Mouse (Mus musculus): ENCODE results near the gene Dcps.

Gene Dcps

DNA sequence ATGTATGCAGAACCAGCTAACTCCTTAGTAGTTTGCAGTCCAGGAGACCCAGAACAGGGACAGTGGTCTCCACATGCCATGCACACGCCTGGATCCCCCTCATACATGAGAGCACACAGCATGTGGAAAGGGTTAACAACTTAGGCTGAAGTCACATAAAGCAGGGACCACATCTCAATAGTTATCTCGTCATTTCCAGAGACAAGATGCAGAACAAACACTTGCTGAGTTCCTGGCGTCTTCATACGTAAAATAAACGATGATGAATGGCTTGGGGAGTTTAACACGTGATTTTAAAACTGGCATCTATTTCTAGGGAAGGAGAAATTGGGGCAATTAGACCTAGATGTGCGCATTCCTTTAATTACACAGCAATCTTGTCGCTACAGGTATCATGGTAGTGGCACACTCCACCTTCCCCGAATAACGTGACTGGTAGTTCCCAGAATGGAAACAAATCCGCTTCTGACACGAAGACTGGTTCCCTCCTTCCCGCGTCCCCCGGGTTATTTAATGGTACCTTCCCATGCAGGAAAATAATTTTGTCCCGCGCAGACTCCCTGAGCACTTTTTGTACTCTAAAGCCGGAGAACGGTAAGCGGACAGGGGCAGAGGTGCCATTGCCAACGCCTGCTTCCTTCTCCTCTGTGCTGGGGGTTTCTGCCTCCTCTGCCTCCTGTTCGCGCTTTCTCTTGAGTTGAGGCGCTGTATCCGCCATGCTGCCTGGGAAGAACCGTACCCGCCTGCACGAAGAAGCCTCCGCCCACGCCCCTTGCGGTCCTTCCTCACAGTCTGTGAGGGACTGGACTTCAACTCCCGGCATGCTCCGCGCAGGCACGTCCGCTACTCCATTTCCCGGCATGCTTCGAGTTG, at the start of gene Dcps:
Gene Dcps, minus strand, starts transcription at position 811 of the 873 bp plus-strand sequence.
- DNase-seq, result peak; percentile 94 to 95

DNA sequence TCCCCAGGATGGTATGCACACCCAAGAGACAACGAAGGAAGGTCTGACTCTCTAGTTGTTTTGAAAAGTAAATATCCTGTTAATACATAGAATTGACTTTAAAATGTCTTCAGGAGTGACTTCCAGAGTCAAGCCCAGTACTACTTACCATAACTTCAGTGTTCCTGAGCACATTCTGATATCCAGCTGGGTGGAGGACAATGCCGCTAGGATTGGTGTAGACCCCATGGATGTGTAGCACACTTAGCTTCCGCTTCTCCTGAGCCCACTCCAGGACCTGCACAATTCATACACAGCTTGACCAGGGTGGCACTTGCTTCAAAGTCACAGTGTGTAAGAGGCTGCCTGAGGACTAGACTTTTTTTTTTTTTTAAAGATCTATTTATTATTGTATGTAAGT, 47.6 kb upstream of the Dcps start:
- no peak for DNase-seq

- no peak for DNase-seq
Measured at GRCm38 (mm10) chr9:35217963-35218362, 42.1 kb upstream of the Dcps start.

- DNase-seq, result no peak
Measured at GRCm38 (mm10) chr9:35211573-35212511, 36.0 kb upstream of the Dcps start.

DNA sequence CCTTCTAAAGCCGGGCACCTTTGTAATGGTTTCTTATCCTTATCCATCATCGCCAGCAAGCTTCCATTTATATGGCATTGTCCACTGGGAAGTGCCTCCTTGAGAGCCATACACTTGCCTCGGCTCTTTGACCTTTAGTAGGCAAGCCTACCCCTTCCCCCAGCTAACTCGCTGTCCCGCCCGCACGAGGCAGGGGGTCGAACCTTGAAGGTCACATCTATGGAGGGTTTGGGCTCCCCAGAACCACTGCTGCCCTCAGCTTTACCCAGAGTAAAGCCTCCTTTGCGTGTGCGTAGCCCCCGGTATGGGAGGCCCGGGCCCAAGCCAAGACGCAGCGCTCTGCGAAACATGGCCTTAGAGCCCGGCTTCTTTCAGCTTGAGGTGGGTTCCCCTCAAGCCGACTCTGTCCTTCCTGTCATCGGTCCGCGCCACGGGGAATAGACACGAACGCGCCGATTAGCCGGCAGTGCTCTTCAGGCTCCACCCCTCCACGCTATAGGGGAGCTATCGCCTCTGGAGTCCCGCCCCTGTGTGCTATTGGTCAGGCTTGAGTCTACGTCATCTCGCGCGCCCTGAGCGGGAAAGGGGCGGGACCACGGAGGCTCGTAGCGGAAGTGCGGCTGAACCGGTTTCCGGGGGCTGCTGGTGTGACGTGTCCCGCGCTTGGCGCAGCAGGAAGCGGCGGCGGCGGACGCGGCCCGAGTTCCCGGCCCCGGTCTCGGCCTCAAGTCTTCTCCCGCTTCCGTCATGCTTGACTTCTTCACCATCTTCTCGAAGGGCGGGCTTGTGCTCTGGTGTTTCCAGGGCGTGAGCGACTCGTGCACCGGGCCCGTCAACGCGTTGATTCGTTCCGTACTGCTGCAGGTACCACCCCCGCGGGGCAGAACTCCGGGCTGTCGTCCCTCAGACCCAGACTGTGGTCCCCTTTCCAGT, 34.9 kb upstream of the Dcps start, which contains the start of gene Foxred1:
Gene Foxred1, minus strand, starts transcription at position 514 of the 933 bp plus-strand sequence.
- DNase-seq, result peak; percentile 99

GRCm38 (mm10) chr9:35204421-35204820, 28.6 kb upstream of the Dcps start:
- no peak for DNase-seq

DNA sequence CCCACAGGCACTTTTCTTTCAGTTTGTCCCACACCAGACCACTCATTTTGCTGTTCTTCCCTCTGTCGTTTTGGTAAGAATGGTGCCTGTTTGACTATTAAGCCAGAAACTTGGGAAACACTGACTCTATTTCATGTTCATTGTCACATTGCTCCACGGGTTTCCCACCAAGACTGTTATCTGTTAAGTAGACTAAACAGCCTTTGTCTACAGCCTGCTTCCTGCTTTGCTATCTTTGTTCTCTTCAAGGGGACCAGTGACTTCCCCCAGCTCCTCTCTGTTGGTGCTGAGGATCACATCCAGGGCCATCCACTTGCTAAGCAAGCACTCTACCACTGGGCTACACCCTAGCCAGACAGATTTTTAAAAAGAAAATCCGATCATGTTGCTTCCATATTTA, 27.7 kb upstream of the Dcps start:
- no peak for DNase-seq

- no peak for DNase-seq
Measured at GRCm38 (mm10) chr9:35200529-35201060, 24.7 kb upstream of the Dcps start.

DNA sequence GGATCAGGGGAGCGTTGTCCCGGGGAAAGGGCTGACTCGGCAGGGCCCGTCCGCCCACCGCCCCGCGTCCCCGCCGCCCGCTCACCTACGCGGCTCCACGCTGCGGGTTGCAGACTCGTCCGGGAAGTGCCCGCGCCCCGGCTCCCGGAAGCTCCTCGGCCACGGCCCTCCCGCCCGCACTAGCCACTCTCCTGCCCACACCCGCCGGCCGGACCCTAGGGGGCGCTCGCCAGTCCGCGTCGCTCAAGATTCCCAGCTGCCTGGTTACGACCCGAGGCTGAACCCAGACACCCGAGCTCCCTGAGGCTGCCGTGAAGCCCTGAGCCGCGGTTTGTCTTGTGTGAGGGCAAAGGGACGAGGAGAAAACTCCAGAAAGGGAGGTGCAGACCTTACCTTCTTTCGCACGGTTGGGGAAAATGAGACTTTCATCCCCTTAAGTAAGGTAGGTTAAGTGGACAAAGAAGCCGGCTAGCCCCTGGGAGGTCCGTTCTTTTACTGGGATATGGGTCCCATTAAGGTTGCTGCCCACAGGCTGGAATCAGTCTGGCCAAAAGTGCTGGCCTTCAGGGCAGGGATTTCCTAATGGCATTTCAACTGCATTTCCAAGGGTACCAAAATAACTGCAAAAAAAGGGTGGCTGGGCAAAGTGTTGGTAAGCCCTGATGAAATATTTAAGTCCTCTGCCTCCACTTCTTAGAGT, 24.1 kb upstream of the Dcps start, which contains the start of the genes Srpr and Tirap:
Gene Srpr, plus strand, starts transcription at position 404 of the 700 bp plus-strand sequence.
Gene Tirap, minus strand, starts transcription at position 520 of the 700 bp plus-strand sequence.
- peak; percentile 68 to 72 for DNase-seq

- no peak for DNase-seq
Measured at GRCm38 (mm10) chr9:35198945-35199771, 23.3 kb upstream of the Dcps start.

- DNase-seq, result no peak
Measured at GRCm38 (mm10) chr9:35198351-35198750, 22.5 kb upstream of the Dcps start.

DNA sequence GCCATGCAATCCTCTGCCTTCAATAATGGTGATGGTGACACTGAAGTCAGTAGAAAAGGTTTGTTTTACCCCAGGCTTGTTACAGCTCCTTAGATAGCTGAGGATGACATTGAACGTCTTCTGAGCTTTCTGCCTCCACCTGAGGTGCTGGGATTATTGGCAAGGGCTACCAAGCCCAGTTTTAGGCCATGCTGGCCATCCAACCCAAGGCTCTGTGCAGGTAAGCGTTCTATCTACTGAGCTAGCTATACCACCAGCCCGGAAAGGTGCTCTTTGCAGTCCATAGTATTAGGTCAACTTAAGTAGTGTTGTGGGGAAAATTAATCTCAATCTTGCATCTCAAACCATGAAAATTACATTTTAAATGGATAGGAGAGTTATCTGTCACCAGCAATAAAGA, 21.8 kb upstream of the Dcps start:
- no peak for DNase-seq

- no peak for DNase-seq
Measured at GRCm38 (mm10) chr9:35194048-35194447, 18.2 kb upstream of the Dcps start.

DNA sequence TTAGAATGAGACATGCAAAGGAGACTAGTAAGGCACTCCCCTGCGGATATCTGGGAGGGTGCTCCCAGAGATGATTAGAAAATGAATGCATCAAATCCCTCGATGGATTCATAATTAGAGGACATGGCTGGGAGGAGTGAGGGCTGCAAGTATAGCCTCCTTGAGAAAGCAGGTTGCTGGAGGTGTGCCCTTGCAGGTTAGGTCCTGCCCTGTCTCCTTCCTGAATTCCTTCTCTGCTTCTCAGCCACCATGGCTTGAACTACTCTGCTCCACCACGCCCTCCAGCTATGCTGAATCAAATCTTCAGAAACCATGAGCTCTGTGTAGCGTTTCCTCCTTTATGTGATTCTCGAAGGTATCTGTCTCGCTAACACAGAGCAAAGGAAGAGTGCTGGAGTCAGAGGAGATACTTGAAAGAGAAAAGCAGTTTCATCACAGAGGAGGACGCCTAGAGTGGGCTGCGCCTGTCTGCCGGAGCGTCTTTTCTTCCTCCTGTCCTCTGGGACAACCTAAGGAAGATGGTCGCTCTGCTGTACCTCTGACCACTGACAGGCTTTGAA, 17.2 kb upstream of the Dcps start:
- no peak for DNase-seq

DNA sequence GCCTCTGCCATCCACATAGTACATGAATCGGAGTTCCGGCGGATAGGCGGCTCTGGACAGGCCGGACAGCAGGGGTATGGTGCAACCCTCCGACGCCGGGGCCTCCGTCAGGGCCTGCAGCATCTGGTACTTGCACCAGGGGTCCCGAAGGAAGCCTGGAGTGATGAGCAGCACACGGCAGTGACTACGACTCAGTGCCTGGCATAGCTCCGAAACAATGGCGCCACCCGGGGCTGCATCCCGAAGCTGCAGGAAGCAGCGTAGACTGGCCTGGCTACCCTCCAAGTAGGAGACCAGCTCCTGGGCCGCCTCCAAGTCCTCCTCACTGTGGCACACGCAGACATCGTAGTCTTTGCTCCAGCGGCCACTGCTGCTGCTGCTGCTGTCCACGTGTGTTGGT, 12.8 kb upstream of the Dcps start:
- no peak for DNase-seq

- DNase-seq, result no peak
Measured at GRCm38 (mm10) chr9:35187351-35187903, 11.6 kb upstream of the Dcps start.

DNA sequence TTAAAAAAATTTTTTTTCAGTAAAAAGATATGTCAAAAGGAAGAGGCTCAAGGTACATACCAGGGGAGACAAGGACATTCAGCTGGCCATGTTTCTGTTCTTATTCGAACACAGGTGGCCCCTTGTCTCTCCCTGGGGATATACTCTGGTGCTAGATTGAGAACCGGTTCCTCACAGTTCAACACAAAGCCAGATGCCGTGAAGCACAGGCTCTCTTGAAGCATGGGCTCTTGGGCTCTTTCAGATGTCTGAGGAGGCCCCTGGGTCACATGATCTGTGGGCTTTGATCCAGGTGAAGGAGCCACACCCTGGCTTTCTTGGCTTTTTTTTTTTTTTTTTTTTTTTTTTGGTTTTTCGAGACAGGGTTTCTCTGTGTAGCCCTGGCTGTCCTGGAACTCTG, 10.6 kb upstream of the Dcps start:
- DNase-seq, result no peak

DNA sequence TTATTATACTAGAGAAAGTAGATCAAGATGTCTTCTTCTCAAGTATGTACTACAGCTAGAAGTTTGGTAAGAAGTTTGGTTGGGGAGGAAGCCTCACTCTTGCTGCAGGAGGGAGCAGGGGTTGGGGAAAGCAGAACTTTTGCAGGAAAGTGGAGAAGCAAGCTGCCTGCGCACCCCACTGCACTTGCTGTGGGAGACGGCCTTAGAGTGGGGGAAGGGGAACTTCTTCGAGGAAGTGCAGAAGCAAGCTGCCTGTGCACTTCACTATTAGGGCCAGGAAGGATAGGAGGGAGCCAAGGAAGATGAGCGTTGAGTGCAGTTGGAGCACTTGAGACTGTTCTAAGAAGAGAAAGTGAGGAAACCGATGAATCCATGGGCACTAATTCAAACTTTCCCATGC, 7.5 kb upstream of the Dcps start:
- no peak for DNase-seq

DNA sequence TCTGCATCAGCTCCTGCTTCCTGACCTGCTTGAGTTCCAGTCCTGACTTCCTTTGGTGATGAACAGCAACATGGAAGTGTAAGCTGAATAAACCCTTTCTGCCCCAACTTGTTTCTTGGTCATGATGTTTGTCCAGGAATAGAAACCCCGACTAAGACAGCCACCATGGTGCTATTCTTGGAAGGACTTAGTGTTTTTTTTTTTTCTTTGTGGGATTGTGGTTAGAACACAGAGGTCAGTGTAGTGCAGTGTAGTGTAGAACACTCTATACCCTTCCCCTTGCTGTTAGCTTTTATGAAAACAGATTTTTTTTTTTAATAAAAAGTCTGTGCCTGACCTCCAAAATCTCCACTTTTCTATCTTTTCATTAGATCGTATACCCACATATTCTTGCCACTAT, 7.0 kb upstream of the Dcps start:
- DNase-seq, result no peak

Measured in thymus, adult 18-20 months (tissue).